Mouse (Mus musculus) G1E (cell line): ENCODE results near the gene Stxbp4. TPM values are rescaled to one million over a fixed set of nuclear protein-coding genes. Genes with fewer than 3 reads are reported as not detected.

Experiments used
- ATAC-seq: 2 replicates; pipeline ENCODE4 v1.8.0; 2016; ENCODE audit warnings: mild to moderate bottlenecking; ENCODE audit not compliant: insufficient number of reproducible peaks, poor library complexity, low FRiP score, severe bottlenecking; ENCODE audit errors: extremely low read depth
- DNase-seq: peaks from one replicate; pipeline ENCODE4 v3.0.0; 2012; ENCODE audit warnings: low spot score
- H3K27me3 ChIP-seq: 2 replicates; pipeline ENCODE4 v1.6.1; 2012; ENCODE audit warnings: mild to moderate bottlenecking, low read length, inconsistent platforms; ENCODE audit not compliant: insufficient read depth
- H3K36me3 ChIP-seq: replicated peaks from 2 replicates; pipeline ENCODE3; 2012; ENCODE audit warnings: mild to moderate bottlenecking, inconsistent platforms
- H3K4me1 ChIP-seq: 2 replicates; pipeline ENCODE4 v1.6.1; 2012; ENCODE audit warnings: low read depth, low read length, inconsistent platforms, mixed read lengths; ENCODE audit not compliant: insufficient read depth
- H3K4me3 ChIP-seq: 2 replicates; pipeline ENCODE4 v1.5.1; 2012; ENCODE audit warnings: low read depth, mild to moderate bottlenecking, inconsistent platforms, low read length, moderate library complexity, mixed read lengths
- H3K9me3 ChIP-seq: replicated peaks from 2 replicates; pipeline ENCODE4 v1.6.1; 2012; ENCODE audit warnings: inconsistent platforms
- CTCF ChIP-seq: IDR thresholded peaks from 2 replicates; pipeline ENCODE4 v1.5.1; 2012; ENCODE audit warnings: low read depth, low read length, inconsistent platforms, mixed read lengths
- GATA1 ChIP-seq: IDR thresholded peaks from 2 replicates; pipeline ENCODE4 v1.6.1; 2012; ENCODE audit warnings: borderline replicate concordance, low read length, inconsistent platforms, mixed read lengths
- GATA2 ChIP-seq: IDR thresholded peaks from 2 replicates; pipeline ENCODE4 v1.6.1; 2012; ENCODE audit warnings: low read depth, low read length, inconsistent platforms, borderline replicate concordance
- POLR2AphosphoS5 ChIP-seq: IDR thresholded peaks from 2 replicates; pipeline ENCODE4 v1.6.1; 2012; ENCODE audit warnings: low read depth, low read length, inconsistent platforms; ENCODE audit not compliant: insufficient replicate concordance
- TAL1 ChIP-seq: conservative IDR thresholded peaks from 2 replicates; pipeline ENCODE4 v1.6.1; 2012; ENCODE audit warnings: low read depth, low read length, inconsistent platforms, mixed read lengths
- polyA plus RNA-seq: library from polyadenylated mRNA; stranded (reverse); fragments of >175 nt; gene quantifications from 2 replicates; pipeline ENCODE4 v1.2.3, GENCODE M21; 2012
- total RNA-seq, 2 experiments: library from RNA; stranded (forward) in 1 of 2; stranded (reverse) in 1 of 2; fragments of 200-1000 nt in 1 of 2; fragments of >200 nt in 1 of 2; fragmentation: Nextera tagmentation in 1 of 2; gene quantifications; 2 replicates each; pipeline ENCODE4 v1.2.3; 2014 to 2017

Stxbp4 gene
- total and polyA plus RNA-seq, 3 experiments, result 0.28 to 23.5 (median 8.2) TPM

- ATAC-seq (no peak), DNase-seq (no peak)
- no peak overlapping the region for H3K4me3 ChIP-seq
- TF ChIP-seq CTCF (no peak), POLR2AphosphoS5 (no peak), GATA2 (no peak), GATA1 (no peak), TAL1 (no peak)
- H3K36me3 ChIP-seq, result peaks cover 31% of the 10 kb centered on the region
- H3K4me1 ChIP-seq, result peaks cover 9% of the 10 kb centered on the region
- no peaks in the 10 kb centered on the region for H3K27me3 ChIP-seq
- H3K9me3 ChIP-seq, result no peaks in the 10 kb centered on the region
These were observed 25.8 kb downstream of the Stxbp4 start for GRCm38 (mm10) chr11:90612118-90612517.

- Histone ChIP-seq H3K4me3 (no peak overlapping the region), H3K27me3 (no peaks in the 10 kb centered on the region), H3K36me3 (peaks cover 30% of the 10 kb centered on the region), H3K9me3 (no peaks in the 10 kb centered on the region), H3K4me1 (no peaks in the 10 kb centered on the region)
- TF ChIP-seq GATA2, result no peak
- no peak for TF ChIP-seq GATA1
- no peak for TF ChIP-seq TAL1
- TF ChIP-seq CTCF, result no peak
- TF ChIP-seq POLR2AphosphoS5, result no peak
- ATAC-seq (no peak), DNase-seq (no peak)
These were observed 34.8 kb downstream of the Stxbp4 start for GRCm38 (mm10) chr11:90603066-90603465.

DNA sequence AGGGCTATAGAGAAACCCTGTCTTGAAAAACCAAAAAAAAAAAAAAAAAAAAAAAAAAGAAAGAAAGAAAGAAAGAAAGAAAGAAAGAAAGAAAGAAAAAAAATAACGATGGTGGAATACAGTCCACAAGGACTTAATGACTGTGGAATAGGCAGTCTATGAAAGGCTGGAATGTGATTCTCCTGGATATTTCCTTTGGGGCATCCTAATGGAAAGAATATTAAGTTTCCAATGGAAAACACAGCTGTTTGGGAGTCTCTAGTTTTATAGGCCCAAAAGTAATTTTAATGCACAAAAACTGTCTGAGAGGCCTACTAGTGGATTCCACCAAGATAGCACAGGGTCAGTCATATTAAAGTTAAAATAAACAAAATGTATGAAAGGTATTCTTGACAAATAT is 42.1 kb downstream of the Stxbp4 start:
- H3K36me3 ChIP-seq, result peaks cover 24% of the 10 kb centered on the region

DNA sequence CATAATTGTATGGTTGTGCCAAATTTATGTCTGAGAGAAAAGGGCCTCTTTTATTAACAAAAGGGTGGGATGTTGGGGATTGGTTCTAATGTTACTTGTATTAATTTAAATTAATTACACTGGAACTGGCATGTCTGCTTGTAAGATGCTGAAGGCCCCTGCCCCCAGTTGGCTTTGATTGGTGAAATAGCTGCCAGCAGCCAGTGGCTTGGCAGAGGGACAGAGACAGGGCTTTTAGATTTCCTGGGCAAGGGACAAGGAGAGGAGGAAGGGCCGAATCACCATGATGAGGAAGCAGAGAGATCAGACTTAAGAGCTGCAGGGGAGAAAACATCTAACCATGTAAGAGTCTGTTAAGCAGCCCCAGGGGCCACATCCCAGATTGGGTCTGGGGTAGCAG is 46.9 kb downstream of the Stxbp4 start:
- TF ChIP-seq GATA2, result no peak
- no peak for TF ChIP-seq GATA1
- TF ChIP-seq POLR2AphosphoS5, result no peak
- TF ChIP-seq TAL1, result no peak
- TF ChIP-seq CTCF, result no peak
- Histone ChIP-seq H3K27me3 (no peaks in the 10 kb centered on the region), H3K4me1 (no peaks in the 10 kb centered on the region), H3K9me3 (no peaks in the 10 kb centered on the region), H3K36me3 (peaks cover 22% of the 10 kb centered on the region), H3K4me3 (no peak overlapping the region)
- no peak for DNase-seq
- no peak for ATAC-seq

More for the DNA sequence above, 42.1 kb downstream of the Stxbp4 start:
- Histone ChIP-seq H3K9me3 (no peaks in the 10 kb centered on the region), H3K27me3 (no peaks in the 10 kb centered on the region), H3K4me1 (no peaks in the 10 kb centered on the region), H3K4me3 (no peak overlapping the region)
- ATAC-seq (no peak), DNase-seq (no peak)
- TF ChIP-seq CTCF (no peak), POLR2AphosphoS5 (no peak), GATA1 (no peak), GATA2 (no peak), TAL1 (no peak)

- TF ChIP-seq GATA1, result no peak
- no peak for TF ChIP-seq GATA2
- no peak for TF ChIP-seq CTCF
- no peak for TF ChIP-seq POLR2AphosphoS5
- no peak for TF ChIP-seq TAL1
- Histone ChIP-seq H3K9me3 (no peaks in the 10 kb centered on the region), H3K4me3 (no peak overlapping the region), H3K36me3 (peaks cover 16% of the 10 kb centered on the region), H3K4me1 (no peaks in the 10 kb centered on the region), H3K27me3 (no peaks in the 10 kb centered on the region)
- ATAC-seq (no peak), DNase-seq (no peak)
These were observed 51.7 kb downstream of the Stxbp4 start for GRCm38 (mm10) chr11:90586203-90586602.

- H3K4me3 ChIP-seq, result no peak overlapping the region
- ATAC-seq (no peak), DNase-seq (no peak)
- TF ChIP-seq GATA1 (no peak), GATA2 (no peak), CTCF (no peak), POLR2AphosphoS5 (no peak), TAL1 (no peak)
- no peaks in the 10 kb centered on the region for H3K4me1 ChIP-seq
- no peaks in the 10 kb centered on the region for H3K27me3 ChIP-seq
- H3K36me3 ChIP-seq, result peaks cover 13% of the 10 kb centered on the region
- no peaks in the 10 kb centered on the region for H3K9me3 ChIP-seq
These were observed 52.1 kb downstream of the Stxbp4 start for GRCm38 (mm10) chr11:90585754-90586153.
